Mouse (Mus musculus): ENCODE measurements around the gene Ptgdr2. TPM values are rescaled to one million over a fixed set of nuclear protein-coding genes. Genes with fewer than 3 reads are reported as not detected.

Ptgdr2 gene
- polyA plus RNA-seq, 1 experiment from 2014 or later = 0.04 TPM

DNA sequence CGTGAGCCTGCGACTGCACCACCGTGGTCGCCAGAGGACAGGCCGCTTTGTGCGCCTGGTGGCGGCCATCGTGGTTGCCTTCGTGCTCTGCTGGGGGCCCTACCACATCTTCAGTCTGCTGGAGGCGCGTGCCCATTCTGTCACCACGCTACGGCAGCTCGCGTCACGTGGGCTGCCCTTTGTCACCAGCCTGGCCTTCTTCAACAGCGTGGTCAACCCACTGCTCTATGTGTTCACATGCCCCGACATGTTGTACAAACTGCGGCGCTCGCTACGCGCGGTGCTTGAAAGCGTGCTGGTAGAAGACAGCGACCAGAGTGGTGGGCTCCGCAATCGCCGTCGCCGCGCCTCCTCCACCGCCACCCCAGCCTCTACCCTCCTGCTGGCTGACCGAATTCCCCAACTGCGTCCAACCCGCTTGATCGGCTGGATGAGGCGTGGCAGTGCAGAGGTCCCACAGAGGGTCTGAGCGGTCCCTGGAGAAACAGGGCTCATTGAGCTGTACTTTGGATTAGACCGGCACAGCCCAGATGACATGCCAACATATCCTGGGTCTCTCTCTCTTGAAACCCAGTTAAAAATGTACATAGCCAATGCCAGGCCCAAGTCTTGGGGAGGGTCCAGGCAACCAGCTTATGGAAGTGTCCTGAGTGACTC, 4.0 kb downstream of the Ptgdr2 start:
- Histone ChIP-seq H3K9ac (ENCODE audit: low read depth, low read length) (peak overlapping the region; percentile 51), H3K9me3 (replicated peaks; ENCODE audit: control insufficient read depth, low read length) (no peaks in the 10 kb centered on the region; the same call in 1 of the 2 replicates), H3K36me3 (ENCODE audit: control insufficient read depth, insufficient read depth) (peaks cover 7% of the 10 kb centered on the region), H3K4me3 (ENCODE audit: low read depth, low read length) (peak overlapping the region; percentile 51), H3K27me3 (ENCODE audit: control insufficient read depth, insufficient read depth, low read depth, low read length) (no peaks in the 10 kb centered on the region), H3K4me1 (ENCODE audit: control insufficient read depth, low read depth, low read length) (peaks cover 21% of the 10 kb centered on the region), H3K27ac (ENCODE audit: low read length) (no peak overlapping the region), H3K4me2 (ENCODE audit: low read depth, low read length) (peak overlapping the region; percentile 77)
- ATAC-seq (ENCODE audit: low read depth) = peak; percentile 30; the same call in 1 of the 2 replicates
- WGBS (ENCODE audit: insufficient replicate concordance) = 15% methylated on average over 40 of the region's 40 CpGs

DNA sequence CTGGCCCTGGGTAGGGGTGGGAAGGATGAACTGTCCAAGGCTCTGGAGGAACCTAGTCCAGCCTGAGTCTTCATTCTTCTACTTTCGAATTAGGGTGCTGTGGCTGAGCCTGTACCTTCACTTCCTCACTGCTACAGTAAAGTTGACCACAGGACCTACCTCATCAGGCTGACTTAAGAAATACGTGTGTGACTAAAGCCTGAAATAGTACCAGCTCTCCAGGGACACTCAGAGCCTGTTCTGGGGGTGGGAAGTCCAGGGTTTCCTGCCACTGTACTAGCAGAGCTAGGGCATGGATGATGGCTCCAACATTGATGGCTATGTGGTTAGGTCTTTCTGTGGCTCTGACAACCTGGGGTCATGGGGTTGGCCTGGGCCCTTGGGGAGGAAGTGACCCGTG, 7.0 kb downstream of the Ptgdr2 start:
- Histone ChIP-seq H3K9me3 (replicated peaks; ENCODE audit: control insufficient read depth, low read length) (no peaks in the 10 kb centered on the region), H3K27ac (ENCODE audit: low read length) (no peak overlapping the region), H3K4me3 (ENCODE audit: low read depth, low read length) (no peak overlapping the region), H3K9ac (ENCODE audit: low read depth, low read length) (no peak overlapping the region), H3K36me3 (ENCODE audit: control insufficient read depth, insufficient read depth) (peaks cover 7% of the 10 kb centered on the region), H3K4me1 (ENCODE audit: control insufficient read depth, low read depth, low read length) (peaks cover 31% of the 10 kb centered on the region), H3K4me2 (ENCODE audit: low read depth, low read length) (no peak overlapping the region), H3K27me3 (ENCODE audit: control insufficient read depth, insufficient read depth, low read depth, low read length) (no peaks in the 10 kb centered on the region)
- WGBS (ENCODE audit: insufficient replicate concordance) = 52% methylated on average over 3 of the region's 3 CpGs
- no peak for ATAC-seq (ENCODE audit: low read depth)

DNA sequence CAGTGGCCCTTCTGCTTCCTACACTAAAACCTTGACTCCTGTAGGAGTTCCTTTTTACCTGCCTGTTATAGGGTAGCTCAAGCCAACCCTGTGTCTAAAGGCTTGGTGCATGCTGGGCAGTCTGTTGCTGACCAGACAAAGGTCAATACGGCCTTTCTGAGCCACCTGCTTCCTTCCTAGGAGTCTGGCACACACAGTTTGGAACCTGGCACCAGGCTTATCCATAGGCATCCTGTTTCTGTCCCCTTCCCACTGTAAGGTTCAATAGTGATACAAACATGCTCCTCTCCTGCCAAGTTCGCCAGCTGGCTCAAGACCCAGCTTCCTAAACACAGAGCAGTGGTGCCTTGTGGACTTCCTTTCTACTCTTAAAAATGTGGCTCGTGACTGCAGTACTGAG, 9.5 kb downstream of the Ptgdr2 start:
- Histone ChIP-seq H3K4me1 (ENCODE audit: control insufficient read depth, low read depth, low read length) (peaks cover 25% of the 10 kb centered on the region), H3K27me3 (ENCODE audit: control insufficient read depth, insufficient read depth, low read depth, low read length) (no peaks in the 10 kb centered on the region), H3K4me3 (ENCODE audit: low read depth, low read length) (peak overlapping the region; percentile 77; the same call in 1 of the 2 replicates), H3K4me2 (ENCODE audit: low read depth, low read length) (peak overlapping the region; percentile 90), H3K36me3 (ENCODE audit: control insufficient read depth, insufficient read depth) (peaks cover 7% of the 10 kb centered on the region), H3K9me3 (replicated peaks; ENCODE audit: control insufficient read depth, low read length) (no peaks in the 10 kb centered on the region), H3K9ac (ENCODE audit: low read depth, low read length) (no peak overlapping the region), H3K27ac (ENCODE audit: low read length) (peak overlapping the region; percentile 17; the same call in 1 of the 2 replicates)
- ATAC-seq (ENCODE audit: low read depth) = no peak
- WGBS (ENCODE audit: insufficient replicate concordance) = 60% methylated on average over 3 of the region's 3 CpGs

DNA sequence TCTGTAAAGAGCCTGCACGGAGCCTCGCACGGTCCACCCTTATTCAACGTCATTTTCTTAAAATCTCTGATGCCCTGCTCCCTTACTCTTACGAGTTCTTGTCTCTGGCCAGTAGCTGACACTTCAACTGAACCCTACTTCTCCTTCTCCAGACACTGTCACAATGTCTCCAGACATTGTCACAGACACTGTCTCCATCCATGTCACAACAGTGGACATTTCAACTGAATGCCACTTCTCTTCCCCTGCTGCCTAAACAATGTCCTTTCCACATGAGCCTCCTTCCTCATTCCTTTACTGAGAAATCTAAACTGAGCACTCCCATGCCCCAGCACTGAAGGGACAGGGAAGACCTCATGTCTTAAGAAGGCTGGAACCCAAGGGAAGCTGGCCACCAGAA, 10.3 kb downstream of the Ptgdr2 start:
- peaks cover 7% of the 10 kb centered on the region for H3K36me3 ChIP-seq (ENCODE audit: control insufficient read depth, insufficient read depth)

DNA sequence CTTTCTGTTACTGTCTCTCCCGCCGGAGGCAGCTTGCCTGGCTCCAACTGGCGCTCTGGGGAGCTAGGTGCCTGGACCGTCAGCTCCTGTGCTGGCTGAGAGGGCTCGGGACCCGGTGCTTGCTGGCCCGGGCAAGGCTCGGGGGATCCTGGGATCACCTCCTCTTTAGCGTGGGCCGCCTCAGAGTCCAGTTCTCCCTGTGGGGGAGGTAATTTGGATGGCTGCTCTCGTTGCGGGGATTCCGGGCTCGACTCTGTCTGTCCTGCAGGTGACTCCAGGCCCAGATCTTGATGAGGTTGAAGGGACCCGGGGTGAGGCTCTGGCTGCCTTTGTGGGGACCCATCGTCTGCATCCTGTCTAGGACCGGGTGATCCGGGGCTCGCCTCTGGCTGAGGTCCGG, 11.5 kb downstream of the Ptgdr2 start:
- peak overlapping the region; percentile 90 for H3K4me2 ChIP-seq (ENCODE audit: low read depth, low read length)
- H3K4me3 ChIP-seq (ENCODE audit: low read depth, low read length) = peak overlapping the region; percentile 77
- H3K27me3 ChIP-seq (ENCODE audit: control insufficient read depth, insufficient read depth, low read depth, low read length) = no peaks in the 10 kb centered on the region
- H3K9ac ChIP-seq (ENCODE audit: low read depth, low read length) = peak overlapping the region; percentile 73
- peaks cover 3% of the 10 kb centered on the region for H3K36me3 ChIP-seq (ENCODE audit: control insufficient read depth, insufficient read depth)
- H3K27ac ChIP-seq (ENCODE audit: low read length) = 0 out of 2 replicates have a peak overlapping the region, but pooled peaks have one; percentile 24
- H3K4me1 ChIP-seq (ENCODE audit: control insufficient read depth, low read depth, low read length) = peaks cover 25% of the 10 kb centered on the region
- WGBS (ENCODE audit: insufficient replicate concordance) = under 1% methylated on average over 20 of the region's 20 CpGs
- ATAC-seq (ENCODE audit: low read depth) = no peak
- no peaks in the 10 kb centered on the region for H3K9me3 ChIP-seq (replicated peaks; ENCODE audit: control insufficient read depth, low read length)

More for the DNA sequence above, 10.3 kb downstream of the Ptgdr2 start:
- Histone ChIP-seq H3K4me3 (ENCODE audit: low read depth, low read length) (peak overlapping the region; percentile 77), H3K4me2 (ENCODE audit: low read depth, low read length) (peak overlapping the region; percentile 90), H3K9me3 (replicated peaks; ENCODE audit: control insufficient read depth, low read length) (no peaks in the 10 kb centered on the region), H3K4me1 (ENCODE audit: control insufficient read depth, low read depth, low read length) (peaks cover 25% of the 10 kb centered on the region), H3K27ac (ENCODE audit: low read length) (peak overlapping the region; percentile 17), H3K27me3 (ENCODE audit: control insufficient read depth, insufficient read depth, low read depth, low read length) (no peaks in the 10 kb centered on the region), H3K9ac (ENCODE audit: low read depth, low read length) (peak overlapping the region; percentile 73)
- 58% methylated on average over 5 of the region's 5 CpGs for WGBS (ENCODE audit: insufficient replicate concordance)
- no peak for ATAC-seq (ENCODE audit: low read depth)

DNA sequence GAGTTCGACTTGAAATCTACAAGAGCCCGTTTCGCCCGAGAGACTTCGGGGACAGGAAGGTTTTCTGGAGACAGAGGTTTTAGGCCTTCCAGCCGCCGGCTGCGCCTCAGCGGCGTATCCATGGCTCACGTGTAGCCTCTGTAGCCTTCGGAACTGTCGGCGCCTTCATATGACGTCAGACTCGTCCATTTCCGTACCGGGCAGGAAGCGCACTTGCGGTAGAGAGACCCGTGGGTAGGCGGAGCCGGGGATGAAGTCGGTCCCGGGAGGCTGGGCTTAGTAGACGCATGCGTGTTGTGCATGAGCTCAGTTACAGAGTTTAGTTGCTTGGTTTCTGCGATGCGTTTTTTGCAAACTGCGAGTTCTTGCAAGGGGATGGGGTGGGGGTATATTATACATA, 12.2 kb downstream of the Ptgdr2 start, which contains the start of gene Ccdc86:
Ccdc86 (minus strand) TSS at position 155 of the 400 bp plus-strand sequence.
- peaks cover 25% of the 10 kb centered on the region for H3K4me1 ChIP-seq (ENCODE audit: control insufficient read depth, low read depth, low read length)
- H3K27ac ChIP-seq (ENCODE audit: low read length) = peak within 1 kb of the TSS; percentile 24; the same call in 1 of the 2 replicates
- peak; percentile 98 for ATAC-seq (ENCODE audit: low read depth)
- peak within 1 kb of the TSS; percentile 77 for H3K4me3 ChIP-seq (ENCODE audit: low read depth, low read length)
- no peaks in the 10 kb centered on the region for H3K27me3 ChIP-seq (ENCODE audit: control insufficient read depth, insufficient read depth, low read depth, low read length)
- WGBS (ENCODE audit: insufficient replicate concordance) = under 1% methylated on average over 30 of the region's 30 CpGs
- H3K4me2 ChIP-seq (ENCODE audit: low read depth, low read length) = peak within 1 kb of the TSS; percentile 90
- H3K9ac ChIP-seq (ENCODE audit: low read depth, low read length) = peak within 1 kb of the TSS; percentile 73
- H3K36me3 ChIP-seq (ENCODE audit: control insufficient read depth, insufficient read depth) = peaks cover 3% of the 10 kb centered on the region
- H3K9me3 ChIP-seq (replicated peaks; ENCODE audit: control insufficient read depth, low read length) = no peaks in the 10 kb centered on the region

DNA sequence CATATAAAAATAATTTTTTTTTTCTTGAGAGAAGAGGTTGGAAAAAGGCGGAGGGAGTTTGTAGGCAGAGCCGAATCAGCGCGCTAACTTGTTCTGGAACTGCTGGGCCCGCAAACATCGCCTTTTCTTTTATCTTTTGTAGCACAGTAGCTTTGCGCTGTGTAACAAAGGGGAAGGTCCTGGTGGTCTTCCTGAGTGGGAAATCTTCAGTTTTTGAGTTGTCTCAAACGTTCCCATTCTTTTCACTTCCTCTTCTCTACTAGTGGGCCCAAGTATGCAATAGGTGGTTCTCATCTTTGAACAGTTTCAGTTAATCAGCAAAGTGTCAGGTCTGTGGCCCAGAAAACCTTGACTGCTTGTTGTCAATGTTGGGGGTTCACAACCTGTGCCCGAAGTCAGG, 12.6 kb downstream of the Ptgdr2 start:
- WGBS (ENCODE audit: insufficient replicate concordance) = 24% methylated on average over 9 of the region's 9 CpGs
- H3K27ac ChIP-seq (ENCODE audit: low read length) = peak overlapping the region; percentile 4; the same call in 1 of the 2 replicates
- peak overlapping the region; percentile 77 for H3K4me3 ChIP-seq (ENCODE audit: low read depth, low read length)
- ATAC-seq (ENCODE audit: low read depth) = no peak
- peak overlapping the region; percentile 18; the same call in 1 of the 2 replicates for H3K9ac ChIP-seq (ENCODE audit: low read depth, low read length)
- no peaks in the 10 kb centered on the region for H3K27me3 ChIP-seq (ENCODE audit: control insufficient read depth, insufficient read depth, low read depth, low read length)
- H3K36me3 ChIP-seq (ENCODE audit: control insufficient read depth, insufficient read depth) = peaks cover 3% of the 10 kb centered on the region
- H3K4me1 ChIP-seq (ENCODE audit: control insufficient read depth, low read depth, low read length) = peaks cover 25% of the 10 kb centered on the region
- peak overlapping the region; percentile 90 for H3K4me2 ChIP-seq (ENCODE audit: low read depth, low read length)
- no peaks in the 10 kb centered on the region for H3K9me3 ChIP-seq (replicated peaks; ENCODE audit: control insufficient read depth, low read length)

DNA sequence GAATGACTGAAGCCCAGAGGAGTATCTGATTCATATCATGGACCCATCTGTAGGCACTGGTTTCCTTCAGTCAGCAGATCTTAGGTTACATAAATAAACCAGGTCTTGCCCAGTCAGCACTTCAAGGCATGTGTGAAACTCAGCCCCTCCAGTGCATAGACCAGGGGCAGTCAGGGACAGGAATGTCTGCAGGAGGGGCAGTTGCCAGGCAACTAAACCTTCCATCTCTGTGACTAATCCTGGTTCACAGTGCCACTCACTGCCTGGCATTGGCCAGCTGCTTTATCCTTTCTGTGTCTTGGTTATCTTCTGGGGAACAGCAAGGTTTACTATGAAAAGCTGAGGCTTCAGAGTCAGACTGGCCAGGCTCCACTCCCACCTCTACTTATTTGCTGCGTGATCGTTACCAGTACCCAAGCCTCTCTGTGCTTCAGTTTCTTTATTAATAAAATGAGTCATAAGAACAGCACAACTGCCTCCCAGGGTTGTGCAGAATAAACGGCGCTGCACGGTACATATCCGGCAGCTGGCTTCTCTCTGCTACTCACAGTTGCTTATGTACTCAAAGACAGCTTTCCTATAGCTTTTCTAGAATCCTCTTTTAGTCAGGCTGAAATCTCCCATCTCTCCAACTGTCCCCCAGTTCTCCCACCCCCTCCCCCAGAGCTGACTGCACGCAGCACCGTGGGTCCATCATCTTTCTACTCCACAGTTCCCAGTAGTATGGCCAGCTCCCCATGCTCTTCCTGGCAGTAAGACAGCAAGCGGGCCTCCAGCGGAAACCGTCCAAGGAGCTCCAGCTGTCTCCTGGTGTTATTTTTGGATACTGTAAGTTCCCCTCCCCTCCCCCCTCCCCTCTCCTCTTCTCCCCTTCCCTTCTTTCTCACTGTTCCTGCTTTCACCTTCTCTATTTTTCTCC, 15.3 kb downstream of the Ptgdr2 start:
- 57% methylated on average over 11 of the region's 11 CpGs for WGBS (ENCODE audit: insufficient replicate concordance)
- Histone ChIP-seq H3K36me3 (ENCODE audit: control insufficient read depth, insufficient read depth) (no peaks in the 10 kb centered on the region), H3K4me1 (ENCODE audit: control insufficient read depth, low read depth, low read length) (peaks cover 16% of the 10 kb centered on the region), H3K4me3 (ENCODE audit: low read depth, low read length) (no peak overlapping the region), H3K27me3 (ENCODE audit: control insufficient read depth, insufficient read depth, low read depth, low read length) (no peaks in the 10 kb centered on the region; the same call in 1 of the 2 replicates), H3K9ac (ENCODE audit: low read depth, low read length) (no peak overlapping the region), H3K4me2 (ENCODE audit: low read depth, low read length) (no peak overlapping the region), H3K9me3 (replicated peaks; ENCODE audit: control insufficient read depth, low read length) (no peaks in the 10 kb centered on the region), H3K27ac (ENCODE audit: low read length) (no peak overlapping the region)
- no peak for ATAC-seq (ENCODE audit: low read depth)

All from liver, embryonic 16.5 days (tissue).